Mouse (Mus musculus) CD4-positive naive resting alpha-beta T cell, adult 76 days (primary cell): ENCODE results near the gene Paqr5. TPM values are rescaled to one million over a fixed set of nuclear protein-coding genes. Genes with fewer than 3 reads are reported as not detected.

Experiments used
- total RNA-seq: library from RNA; stranded (reverse); gene quantifications from one replicate; pipeline ENCODE4 v1.2.4, GENCODE M21; 2023

Gene Paqr5
- total RNA-seq, result not detected

GRCm38 (mm10) chr9:62026600-62026999, at the start of gene Paqr5:
Paqr5 (minus strand) TSS chr9:62026856.

GRCm38 (mm10) chr9:61946623-61947401, 79.8 kb downstream of the Paqr5 start, which contains the start of gene Kif23:
Kif23 (minus strand) TSS chr9:61946774.

DNA sequence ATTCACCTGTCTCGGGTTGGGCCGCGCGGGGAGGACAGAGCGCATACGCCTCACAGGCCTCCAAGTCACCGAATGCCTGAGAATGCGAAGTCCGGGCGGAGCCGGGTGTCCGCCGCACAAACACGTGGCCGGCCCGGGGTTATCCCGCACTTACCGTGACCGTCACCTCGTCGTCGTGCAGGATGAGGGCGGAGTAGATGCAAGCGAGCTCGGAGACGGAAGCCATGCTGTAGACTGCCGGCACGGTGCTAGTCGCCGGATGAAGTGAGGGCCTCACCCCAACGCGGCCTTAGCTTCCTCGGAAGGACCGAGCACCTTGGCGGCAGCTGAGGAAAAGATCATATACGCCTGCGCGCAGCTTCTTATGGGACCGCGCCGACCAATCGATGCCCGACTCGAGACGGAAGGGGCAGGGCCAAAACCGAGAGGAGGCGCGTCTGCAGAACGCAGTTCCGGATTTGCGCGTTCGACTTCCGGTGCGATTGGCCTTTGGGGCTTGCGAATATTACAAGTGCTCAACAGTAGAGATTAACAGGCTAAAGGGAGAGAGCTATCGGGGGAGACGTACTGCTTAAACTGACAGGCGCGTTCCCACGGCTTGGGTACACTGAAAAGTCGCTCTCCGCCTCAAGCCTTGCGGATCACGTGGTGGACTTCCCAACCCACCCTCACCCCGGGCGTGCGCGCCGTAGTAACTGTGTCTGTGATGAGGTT, 112.3 kb downstream of the Paqr5 start, which contains the start of gene Rplp1:
Gene Rplp1 (minus strand): TSS at position 340 of the 714 bp plus-strand sequence.

Other genes starting within 250 kb of the Paqr5 start
- gene Rplp1, start 112.3 kb downstream of the Paqr5 start, total RNA-seq, result 7,888 TPM
- gene Kif23, start 80.1 kb downstream of the Paqr5 start, total RNA-seq, result 25.2 TPM
- gene Glce, start 95.8 kb upstream of the Paqr5 start, total RNA-seq, result 10.6 TPM